Mouse (Mus musculus) urinary bladder, adult 2 months (tissue): ENCODE results near the gene Kcnk4. TPM values are rescaled to one million over a fixed set of nuclear protein-coding genes. Genes with fewer than 3 reads are reported as not detected.
"Not testable (repeated sequence)": the region's sequence is repeated elsewhere in the genome, so short reads cannot be mapped to it uniquely, and the experiment has no call there.

Source experiments
- DNase-seq: peaks from one replicate; pipeline ENCODE4 v3.0.0; 2022; ENCODE audit warnings: low spot score
- polyA plus RNA-seq: library from polyadenylated mRNA; depleted of rRNA; stranded (reverse); fragments of >200 nt; gene quantifications from 2 replicates; pipeline ENCODE4 v1.2.3, GENCODE M21; 2012

The Kcnk4 gene
- polyA plus RNA-seq, 1 experiment, result 1.8 TPM

DNA sequence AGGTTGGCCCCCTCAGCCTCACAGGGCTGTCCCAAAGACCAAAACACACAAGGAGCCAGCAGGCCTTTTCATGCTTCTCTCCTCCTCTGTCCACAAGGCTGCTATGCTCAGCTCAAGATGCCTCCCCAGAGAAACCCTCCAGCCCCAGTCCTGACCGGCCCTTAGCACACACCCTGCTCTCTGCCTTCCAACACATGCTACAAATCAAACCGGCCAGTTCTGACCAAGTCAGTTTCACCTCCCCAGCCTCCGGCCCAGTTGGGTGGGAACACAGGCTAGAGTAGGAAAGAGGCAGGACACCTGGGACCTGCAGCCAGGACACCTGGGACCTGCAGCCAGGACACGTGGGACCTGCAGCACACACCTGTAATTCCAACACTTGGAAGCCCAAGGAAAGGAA is 17.8 kb downstream of the Kcnk4 start:
- no peak for DNase-seq

GRCm38 (mm10) chr19:6915276-6915675 is 19.0 kb downstream of the Kcnk4 start:
- DNase-seq, result no peak

- DNase-seq, result no peak
Observed at GRCm38 (mm10) chr19:6914540-6914939, 19.8 kb downstream of the Kcnk4 start.

DNA sequence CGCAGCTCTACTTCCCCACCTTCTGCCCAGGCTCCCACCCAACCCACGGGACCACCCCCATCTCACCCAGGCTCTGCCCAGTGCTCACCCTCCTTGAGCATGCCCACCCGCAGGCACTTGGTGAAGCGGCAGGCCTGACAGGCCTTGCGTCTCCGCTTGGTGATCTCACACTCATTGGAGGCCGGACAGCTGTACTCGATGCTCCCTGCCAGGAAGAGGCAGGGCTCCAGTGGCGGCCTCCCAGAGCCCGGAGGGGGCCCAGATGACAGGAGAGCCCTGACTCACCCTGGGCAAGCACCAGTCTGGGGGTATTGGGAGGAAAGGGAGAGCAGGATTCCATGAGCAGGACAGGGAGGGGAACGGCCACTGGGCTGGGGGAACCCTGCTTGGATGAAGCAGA is 20.3 kb downstream of the Kcnk4 start:
- DNase-seq, result no peak

DNA sequence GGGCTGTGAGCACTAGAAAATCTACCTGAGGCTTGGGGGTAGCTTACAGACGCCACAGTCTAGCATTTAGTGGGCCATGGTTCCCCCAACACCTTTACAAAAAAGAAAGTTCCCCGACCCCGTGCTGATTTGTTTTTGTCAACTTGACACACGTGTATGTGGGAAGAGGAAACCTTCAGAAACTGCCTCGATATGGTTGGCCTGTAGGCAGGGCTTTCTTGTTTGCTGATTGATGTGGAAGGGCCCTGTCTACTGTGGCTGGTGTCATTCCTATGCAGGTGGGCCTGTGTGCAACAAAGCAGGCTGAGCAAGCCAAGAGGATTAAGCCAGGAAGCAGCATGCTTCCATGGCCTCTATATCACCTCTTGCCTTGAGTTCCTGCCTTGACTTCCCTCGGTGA is 21.3 kb downstream of the Kcnk4 start:
- DNase-seq, result no peak

GRCm38 (mm10) chr19:6912205-6912970 is 21.9 kb downstream of the Kcnk4 start:
- DNase-seq, result no peak

DNA sequence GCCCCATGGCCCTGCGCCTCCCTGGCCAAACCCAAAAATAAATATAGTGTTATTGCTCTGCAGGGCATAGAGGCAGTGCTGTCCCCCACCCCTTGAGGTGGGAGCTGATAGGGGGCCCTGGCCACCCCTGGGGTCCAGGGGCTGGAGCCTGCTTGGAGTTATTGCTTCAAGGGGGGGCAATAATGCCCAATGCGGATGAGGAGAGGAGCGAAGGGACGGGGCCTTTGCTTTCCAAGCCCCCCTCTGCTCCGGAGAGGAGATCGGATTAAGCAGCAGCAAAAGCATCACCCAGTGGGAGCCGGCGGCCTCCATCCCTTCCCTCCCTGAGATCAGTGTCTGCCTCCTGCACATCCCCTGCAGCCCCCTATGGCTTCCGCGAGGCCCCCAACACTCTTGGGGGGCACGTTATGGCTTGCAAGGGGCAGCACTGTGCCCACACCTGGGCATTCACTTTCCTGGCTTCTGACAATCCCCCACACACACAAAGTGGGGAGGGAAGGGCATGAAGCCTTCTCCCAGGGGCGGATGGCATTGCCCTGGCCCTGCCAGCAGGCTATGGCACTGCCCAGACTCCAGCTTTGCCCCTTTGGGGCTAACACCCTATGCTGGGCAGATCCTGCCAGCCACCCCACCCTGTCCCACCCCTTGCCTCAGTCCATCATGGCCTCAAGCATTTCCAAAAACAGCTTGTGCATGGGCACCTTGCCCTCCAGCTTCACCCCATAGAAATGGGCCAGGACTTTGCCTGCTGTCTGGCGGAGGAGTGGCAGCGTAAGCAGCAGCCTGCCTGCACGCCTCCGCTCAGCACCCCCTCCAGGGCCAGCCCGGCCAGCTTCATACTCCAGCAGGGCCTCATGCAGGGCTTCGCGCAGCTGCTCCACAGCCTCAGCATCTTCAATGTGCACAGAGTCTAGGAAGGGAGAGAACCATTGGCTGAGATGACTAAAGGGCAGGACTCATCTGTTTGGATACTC is 22.9 kb downstream of the Kcnk4 start:
- no peak for DNase-seq

GRCm38 (mm10) chr19:6910306-6910705 is 24.0 kb downstream of the Kcnk4 start:
- not testable (repeated sequence) for DNase-seq

DNA sequence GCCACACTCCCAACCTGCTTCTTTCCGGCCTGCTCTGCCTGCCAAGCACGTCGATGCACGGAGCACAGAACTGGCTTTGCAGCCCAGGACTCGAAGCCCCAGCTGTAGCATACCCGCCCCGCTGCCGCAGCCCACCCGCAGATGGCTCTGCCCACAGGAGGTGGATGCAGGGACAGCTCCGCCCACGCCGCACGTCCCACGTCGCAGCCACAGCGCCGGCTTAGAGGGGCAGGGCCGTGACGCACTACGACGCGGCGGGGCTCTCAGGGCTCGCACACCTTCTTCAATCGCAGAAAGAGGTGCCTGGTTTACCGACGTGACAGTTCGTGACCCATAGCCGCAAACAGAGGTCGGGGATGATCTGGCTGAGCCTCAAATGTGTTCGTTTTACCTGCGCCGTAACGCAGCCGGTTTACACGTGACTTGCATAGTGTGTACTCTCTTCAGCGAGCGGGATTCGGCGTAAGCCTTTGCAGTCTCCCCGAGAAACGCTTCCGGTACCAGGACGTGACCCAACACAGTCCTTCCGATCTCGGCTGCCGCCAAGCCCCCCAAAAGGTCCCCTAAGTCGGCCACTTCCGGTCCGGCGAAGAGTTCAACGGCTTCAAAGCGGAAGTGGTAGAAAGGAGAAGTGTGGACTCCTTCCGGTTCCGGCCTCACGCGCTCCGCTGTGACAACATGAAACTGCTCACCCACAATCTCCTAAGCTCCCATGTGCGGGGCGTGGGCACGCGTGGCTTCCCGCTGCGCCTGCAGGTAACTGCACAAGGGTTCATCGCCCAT is 24.6 kb downstream of the Kcnk4 start, which contains the start of the genes Trmt112 and Prdx5:
TSS of gene Trmt112 (plus strand) at position 192 of the 783 bp plus-strand sequence.
TSS of gene Prdx5 (minus strand) at position 600 of the 783 bp plus-strand sequence.
- DNase-seq, result peak; percentile 81

- DNase-seq, result no peak
Observed at GRCm38 (mm10) chr19:6909021-6909420, 25.3 kb downstream of the Kcnk4 start.

GRCm38 (mm10) chr19:6907811-6908540 is 26.3 kb downstream of the Kcnk4 start:
- DNase-seq, result no peak

GRCm38 (mm10) chr19:6907094-6907493 is 27.2 kb downstream of the Kcnk4 start:
- DNase-seq, result no peak

GRCm38 (mm10) chr19:6906199-6906598 is 28.1 kb downstream of the Kcnk4 start:
- DNase-seq, result peak; percentile 17

- peak; percentile 17 for DNase-seq
Observed at GRCm38 (mm10) chr19:6905498-6906159, 28.7 kb downstream of the Kcnk4 start.

DNA sequence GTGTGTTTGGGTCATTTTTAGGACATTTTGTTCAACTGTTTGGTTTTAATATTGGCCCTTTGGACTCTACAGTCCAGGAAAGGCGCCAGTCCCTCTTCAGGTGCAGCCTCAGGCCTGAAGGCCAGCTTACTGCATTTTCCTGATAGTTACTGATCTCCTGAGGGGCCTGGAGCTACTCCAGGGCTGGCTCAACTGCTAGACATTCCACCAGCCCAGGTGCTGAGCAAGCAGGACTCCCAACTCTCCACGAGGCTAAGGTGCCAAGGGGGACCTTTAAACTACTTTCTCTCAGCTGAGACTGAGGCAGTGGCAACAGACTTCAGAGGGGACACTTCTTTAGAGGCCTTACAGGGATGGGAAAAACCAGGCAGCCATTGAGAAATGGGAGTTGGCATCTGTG is 29.5 kb downstream of the Kcnk4 start:
- no peak for DNase-seq

- no peak for DNase-seq
Observed at GRCm38 (mm10) chr19:6903031-6903430, 31.3 kb downstream of the Kcnk4 start.

DNA sequence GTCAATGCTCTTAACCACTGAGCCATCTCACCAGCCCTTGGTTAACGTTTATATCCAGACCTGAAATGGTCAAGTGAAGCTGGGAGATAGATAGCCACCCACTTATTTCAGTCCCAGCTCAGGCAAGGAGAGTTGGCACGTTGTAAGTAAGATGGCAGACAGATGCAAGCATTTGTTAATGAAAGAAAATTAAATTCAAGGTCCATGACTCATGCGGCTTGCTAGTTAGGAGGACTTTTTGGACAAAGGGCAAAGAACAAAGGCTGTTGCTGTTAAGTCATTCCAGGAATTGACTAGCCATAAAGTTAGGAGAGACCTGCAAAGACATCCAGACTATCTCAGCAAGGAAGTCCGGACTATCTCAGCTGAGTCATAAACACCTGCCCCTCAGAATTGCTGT is 34.7 kb downstream of the Kcnk4 start:
- no peak for DNase-seq

GRCm38 (mm10) chr19:6895608-6896305 is 38.6 kb downstream of the Kcnk4 start:
- DNase-seq, result not testable (repeated sequence)

GRCm38 (mm10) chr19:6893731-6894451 is 40.4 kb downstream of the Kcnk4 start:
- DNase-seq, result no peak
